Mouse (Mus musculus): Measurements from ENCODE around the gene Ift74.

Gene Ift74

DNA sequence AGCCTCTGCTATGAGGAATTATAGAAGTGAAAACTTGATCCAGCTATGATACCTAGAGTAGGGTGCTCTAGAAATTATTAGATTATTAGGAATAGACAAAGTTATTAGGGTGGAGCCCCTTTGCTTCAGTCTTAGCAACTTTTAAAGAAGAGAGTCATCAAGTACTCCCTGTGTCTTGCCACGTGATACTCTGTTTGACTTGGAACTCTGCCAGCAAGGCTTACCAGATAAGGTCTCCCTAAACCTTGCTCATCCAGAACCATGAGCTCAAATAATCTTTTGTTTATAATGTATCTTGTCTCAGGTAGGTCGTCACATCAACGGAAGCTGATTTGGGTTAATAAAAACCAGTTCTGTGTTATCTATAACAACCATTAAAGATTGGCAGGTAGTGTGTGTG lies 82.1 kb downstream of the Ift74 start:
- no peak for DNase-seq

- no peak for DNase-seq
Measured at GRCm38 (mm10) chr4:94711002-94711401, 96.7 kb downstream of the Ift74 start.

GRCm38 (mm10) chr4:94711426-94711825 lies 97.1 kb downstream of the Ift74 start:
- peak in 1 of 2 experiments; percentile 24 for DNase-seq

- no peak for DNase-seq
Measured at GRCm38 (mm10) chr4:94713741-94714140, 99.5 kb downstream of the Ift74 start.

- DNase-seq = peak; percentile 22 to 60
Measured at GRCm38 (mm10) chr4:94715166-94715565, 100.9 kb downstream of the Ift74 start.

GRCm38 (mm10) chr4:94725799-94726198 lies 111.5 kb downstream of the Ift74 start:
- no peak for DNase-seq

DNA sequence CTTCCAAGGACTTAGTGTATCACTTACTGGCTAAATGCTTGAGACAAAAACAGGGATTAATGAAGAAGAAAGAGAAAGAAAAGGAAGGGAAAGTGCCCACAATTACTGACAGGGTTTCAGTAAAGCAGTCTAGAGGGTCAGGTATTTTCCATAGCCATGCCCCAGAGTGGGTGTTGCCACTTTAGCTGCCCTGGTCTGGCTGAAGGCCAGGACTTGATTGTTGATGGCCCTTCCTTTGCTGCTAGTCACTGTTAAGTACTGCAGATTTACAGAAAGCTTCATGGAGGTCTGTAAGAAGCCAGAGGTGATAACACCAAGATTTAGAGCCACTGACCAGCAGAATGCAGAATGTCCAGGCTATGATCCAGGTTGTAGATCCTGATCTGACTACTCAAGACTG lies 118.4 kb downstream of the Ift74 start:
- DNase-seq = no peak

DNA sequence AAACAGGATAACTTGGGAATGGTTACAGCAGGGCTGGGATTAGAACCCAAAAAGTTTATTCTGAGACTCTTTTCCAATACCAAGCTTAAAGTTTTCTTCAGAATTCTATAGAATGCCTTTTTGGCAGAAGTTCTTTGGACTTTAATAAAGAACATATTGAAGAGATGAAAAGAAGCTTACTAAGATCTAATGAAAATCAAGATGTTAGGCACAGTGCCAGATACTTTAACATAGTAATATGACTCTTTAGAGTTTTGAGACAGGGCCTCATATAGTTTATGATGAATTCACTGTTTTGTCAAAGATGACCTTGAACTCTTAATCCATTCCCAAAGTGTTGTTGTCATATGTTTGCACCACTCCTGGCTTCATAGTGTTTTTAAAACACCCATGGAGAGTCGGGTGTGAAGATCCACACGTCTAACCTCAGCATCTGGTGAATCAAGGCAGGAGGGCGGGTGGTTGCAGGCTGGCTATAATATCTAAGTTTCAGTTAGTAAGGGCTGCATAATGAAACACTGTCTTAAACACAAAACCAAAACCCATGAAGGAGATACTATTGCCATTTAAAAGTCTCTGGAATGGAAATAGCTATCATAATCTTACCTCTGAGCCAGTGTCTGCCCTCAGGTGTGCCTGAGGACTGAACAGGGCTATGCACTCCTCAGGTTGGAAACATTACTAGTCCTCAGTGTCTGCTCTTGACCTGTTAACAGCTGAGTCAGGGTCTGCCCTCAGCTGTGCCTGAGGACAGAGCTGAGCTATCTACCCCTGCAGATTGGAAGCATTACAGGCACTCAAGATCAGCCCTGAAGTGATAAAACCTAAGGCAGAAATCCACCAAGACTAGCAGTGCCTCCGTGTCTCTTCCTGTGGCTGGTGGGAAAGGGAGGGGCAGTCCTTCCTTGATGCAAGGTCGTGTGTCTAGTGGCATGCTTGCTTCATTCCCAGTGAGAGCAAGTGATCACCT lies 123.3 kb downstream of the Ift74 start:
- DNase-seq = no peak

DNA sequence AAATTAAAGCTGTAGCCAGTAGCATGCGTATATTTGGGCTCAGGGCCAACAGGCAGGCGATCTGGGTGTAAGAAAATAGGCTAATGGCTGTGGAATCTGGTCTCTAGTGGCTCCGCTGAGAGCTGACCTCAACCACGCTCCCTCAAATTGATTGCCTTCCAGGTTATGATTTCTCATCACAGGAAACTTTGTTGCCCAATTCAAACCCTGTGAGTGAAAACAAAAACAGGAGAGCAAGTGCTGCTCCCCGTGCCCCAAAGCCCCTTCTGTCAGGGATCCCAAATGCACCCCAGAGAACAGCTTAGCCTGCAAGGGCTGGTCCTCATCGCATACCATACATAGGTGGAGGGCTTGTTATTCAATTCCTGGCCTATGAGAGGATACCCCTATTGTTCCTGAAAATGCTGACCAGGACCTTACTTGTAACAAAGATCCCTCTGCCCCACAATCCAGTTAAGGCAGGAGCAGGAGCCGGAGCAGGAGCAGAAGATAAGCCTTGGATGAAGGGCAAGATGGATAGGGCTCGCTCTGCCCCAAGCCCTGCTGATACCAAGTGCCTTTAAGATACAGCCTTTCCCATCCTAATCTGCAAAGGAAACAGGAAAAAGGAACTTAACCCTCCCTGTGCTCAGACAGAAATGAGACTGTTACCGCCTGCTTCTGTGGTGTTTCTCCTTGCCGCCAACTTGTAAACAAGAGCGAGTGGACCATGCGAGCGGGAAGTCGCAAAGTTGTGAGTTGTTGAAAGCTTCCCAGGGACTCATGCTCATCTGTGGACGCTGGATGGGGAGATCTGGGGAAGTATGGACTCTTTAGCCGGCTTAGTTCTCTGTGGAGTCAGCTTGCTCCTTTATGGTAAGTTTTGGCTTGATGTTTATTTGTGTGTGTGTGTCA lies 124.8 kb downstream of the Ift74 start, which contains the start of gene Tek:
Gene Tek, plus strand, starts transcription at position 452 of the 894 bp plus-strand sequence.
- peak; percentile 15 to 17 for DNase-seq

GRCm38 (mm10) chr4:94741824-94742223 lies 127.5 kb downstream of the Ift74 start:
- peak in 1 of 2 experiments; percentile 37 for DNase-seq
